Mouse (Mus musculus) cortical plate, adult 2 months (tissue): Measurements from ENCODE around the gene Lmf1. TPM values are rescaled to one million over a fixed set of nuclear protein-coding genes. Genes with fewer than 3 reads are reported as not detected.

Experiments
- H3K27ac ChIP-seq: fragments of 200-500 bp; 2 replicates; pipeline ENCODE4 v1.5.1; 2012; ENCODE audit warnings: low read length, control low read depth, inconsistent platforms; ENCODE audit not compliant: insufficient read depth
- H3K4me1 ChIP-seq: fragments of 200-500 bp; 2 replicates; pipeline ENCODE4 v1.6.1; 2011; ENCODE audit warnings: low read length; ENCODE audit not compliant: control insufficient read depth, insufficient read depth
- H3K4me3 ChIP-seq: fragments of 200-500 bp; 2 replicates; pipeline ENCODE4 v1.5.1; 2011; ENCODE audit warnings: mild to moderate bottlenecking, low read length, control low read depth; ENCODE audit not compliant: insufficient read depth
- CTCF ChIP-seq: fragments of 200-500 bp; IDR thresholded peaks from 2 replicates; pipeline ENCODE4 v1.5.1; 2011; ENCODE audit warnings: mild to moderate bottlenecking, control low read depth, low read length; ENCODE audit not compliant: insufficient read depth; ENCODE audit errors: extremely low read depth
- POLR2A ChIP-seq: fragments of 200-500 bp; IDR thresholded peaks from 2 replicates; pipeline ENCODE4 v1.6.1; 2011; ENCODE audit warnings: mild to moderate bottlenecking, low read length, control low read depth; ENCODE audit not compliant: insufficient read depth; ENCODE audit errors: extremely low read depth
- polyA plus RNA-seq: library from polyadenylated mRNA; depleted of rRNA; stranded (reverse); fragments of >200 nt; gene quantifications from 2 replicates; pipeline ENCODE4 v1.2.3, GENCODE M21; 2012

Gene Lmf1
- polyA plus RNA-seq, 1 experiment = 17.9 TPM

GRCm38 (mm10) chr17:25593411-25594261 is 14.8 kb downstream of the Lmf1 start:
- H3K4me1 ChIP-seq = no peaks in the 10 kb centered on the region
- TF ChIP-seq CTCF (no peak), POLR2A (no peak)
- H3K27ac ChIP-seq = no peak overlapping the region
- H3K4me3 ChIP-seq = no peak overlapping the region

DNA sequence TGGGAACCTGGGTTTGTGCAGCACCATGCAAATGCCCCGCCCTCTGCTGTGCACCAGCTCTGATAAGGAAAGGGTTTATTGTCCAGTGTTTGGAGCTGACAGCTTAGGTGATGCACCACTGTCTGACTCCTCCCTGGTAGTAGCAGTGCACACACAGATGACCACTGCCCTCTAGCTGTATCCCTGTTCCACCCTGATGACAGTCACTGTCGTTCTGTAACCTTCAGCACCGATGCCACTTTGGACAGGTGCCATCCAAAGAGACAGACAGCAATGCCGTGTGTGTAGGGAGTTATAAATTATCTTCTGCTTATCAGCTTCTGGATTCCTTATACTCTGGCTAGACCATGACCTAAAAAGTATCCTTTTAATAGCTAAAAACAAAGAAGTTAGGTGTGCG is 16.6 kb downstream of the Lmf1 start:
- Histone ChIP-seq H3K4me1 (no peaks in the 10 kb centered on the region), H3K4me3 (no peak overlapping the region), H3K27ac (no peak overlapping the region)
- TF ChIP-seq CTCF = peak; percentile 26
- TF ChIP-seq POLR2A = no peak

GRCm38 (mm10) chr17:25597537-25597936 is 18.7 kb downstream of the Lmf1 start:
- no peak overlapping the region for H3K4me3 ChIP-seq
- no peaks in the 10 kb centered on the region for H3K4me1 ChIP-seq
- H3K27ac ChIP-seq = no peak overlapping the region
- no peak for TF ChIP-seq CTCF
- TF ChIP-seq POLR2A = no peak

GRCm38 (mm10) chr17:25602366-25602765 is 23.5 kb downstream of the Lmf1 start:
- no peak overlapping the region for H3K27ac ChIP-seq
- peak; percentile 9; the same call in 1 of the 2 replicates for TF ChIP-seq CTCF
- no peak for TF ChIP-seq POLR2A
- no peaks in the 10 kb centered on the region for H3K4me1 ChIP-seq
- no peak overlapping the region for H3K4me3 ChIP-seq

DNA sequence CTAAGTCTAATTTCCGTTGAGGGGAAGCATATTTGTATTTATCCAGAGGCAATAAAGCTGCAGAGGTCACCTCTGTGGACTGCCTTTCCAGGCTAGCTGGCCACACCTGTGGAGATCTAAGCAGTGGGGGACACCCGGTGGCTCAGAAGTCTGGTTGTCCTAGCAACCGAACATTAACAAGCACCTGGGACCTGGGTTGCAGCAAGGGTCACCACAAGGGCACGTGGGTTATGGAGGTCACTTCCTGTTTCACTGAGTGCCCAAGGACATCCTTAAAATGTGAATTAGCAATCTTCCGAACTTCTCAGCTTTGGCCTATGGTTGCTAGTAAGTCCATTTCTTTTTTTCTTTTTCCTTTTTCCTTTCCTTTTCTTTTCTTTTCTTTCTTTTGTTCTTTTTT is 25.3 kb downstream of the Lmf1 start:
- H3K27ac ChIP-seq = no peak overlapping the region
- H3K4me1 ChIP-seq = no peaks in the 10 kb centered on the region
- H3K4me3 ChIP-seq = no peak overlapping the region
- TF ChIP-seq POLR2A (no peak), CTCF (no peak)

- Histone ChIP-seq H3K4me1 (peaks cover 4% of the 10 kb centered on the region), H3K4me3 (no peak overlapping the region), H3K27ac (0 out of 2 replicates have a peak overlapping the region, but pooled peaks have one; percentile 22)
- 0 out of 2 replicates have a peak, but pooled peaks have one; percentile 18 for TF ChIP-seq POLR2A
- no peak for TF ChIP-seq CTCF
Observed at GRCm38 (mm10) chr17:25608137-25608785, 29.4 kb downstream of the Lmf1 start.

- TF ChIP-seq CTCF = no peak
- Histone ChIP-seq H3K27ac (0 out of 2 replicates have a peak overlapping the region, but pooled peaks have one; percentile 22), H3K4me3 (no peak overlapping the region), H3K4me1 (peaks cover 4% of the 10 kb centered on the region)
Observed at GRCm38 (mm10) chr17:25608821-25609505, 30.1 kb downstream of the Lmf1 start.

- Histone ChIP-seq H3K27ac (no peak overlapping the region), H3K4me3 (no peak overlapping the region), H3K4me1 (peaks cover 4% of the 10 kb centered on the region)
- TF ChIP-seq CTCF (no peak), POLR2A (no peak)
Observed at GRCm38 (mm10) chr17:25609506-25609828, 30.6 kb downstream of the Lmf1 start.

DNA sequence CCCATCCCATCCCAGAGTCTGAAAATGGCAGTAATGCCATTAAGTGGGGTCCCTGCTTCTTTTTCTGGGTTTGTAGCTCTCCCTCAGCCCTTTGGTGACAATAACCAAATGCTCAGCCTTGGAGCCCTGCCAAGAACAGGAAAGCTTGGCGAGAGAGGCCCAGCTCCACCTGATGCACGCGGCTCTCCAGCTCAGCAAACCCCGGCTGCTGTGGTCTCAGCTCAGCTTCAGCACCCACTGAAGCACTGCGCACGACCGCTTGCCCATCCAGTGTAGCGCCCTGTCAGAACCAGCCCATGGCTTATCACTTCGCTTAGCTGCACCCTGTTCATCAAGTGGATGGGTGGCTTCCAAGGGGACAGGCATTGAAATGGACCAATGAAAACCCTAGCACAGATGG is 31.3 kb downstream of the Lmf1 start:
- H3K4me1 ChIP-seq = peaks cover 4% of the 10 kb centered on the region
- no peak overlapping the region for H3K4me3 ChIP-seq
- no peak for TF ChIP-seq POLR2A
- no peak overlapping the region for H3K27ac ChIP-seq
